In the genomic region with DNA sequence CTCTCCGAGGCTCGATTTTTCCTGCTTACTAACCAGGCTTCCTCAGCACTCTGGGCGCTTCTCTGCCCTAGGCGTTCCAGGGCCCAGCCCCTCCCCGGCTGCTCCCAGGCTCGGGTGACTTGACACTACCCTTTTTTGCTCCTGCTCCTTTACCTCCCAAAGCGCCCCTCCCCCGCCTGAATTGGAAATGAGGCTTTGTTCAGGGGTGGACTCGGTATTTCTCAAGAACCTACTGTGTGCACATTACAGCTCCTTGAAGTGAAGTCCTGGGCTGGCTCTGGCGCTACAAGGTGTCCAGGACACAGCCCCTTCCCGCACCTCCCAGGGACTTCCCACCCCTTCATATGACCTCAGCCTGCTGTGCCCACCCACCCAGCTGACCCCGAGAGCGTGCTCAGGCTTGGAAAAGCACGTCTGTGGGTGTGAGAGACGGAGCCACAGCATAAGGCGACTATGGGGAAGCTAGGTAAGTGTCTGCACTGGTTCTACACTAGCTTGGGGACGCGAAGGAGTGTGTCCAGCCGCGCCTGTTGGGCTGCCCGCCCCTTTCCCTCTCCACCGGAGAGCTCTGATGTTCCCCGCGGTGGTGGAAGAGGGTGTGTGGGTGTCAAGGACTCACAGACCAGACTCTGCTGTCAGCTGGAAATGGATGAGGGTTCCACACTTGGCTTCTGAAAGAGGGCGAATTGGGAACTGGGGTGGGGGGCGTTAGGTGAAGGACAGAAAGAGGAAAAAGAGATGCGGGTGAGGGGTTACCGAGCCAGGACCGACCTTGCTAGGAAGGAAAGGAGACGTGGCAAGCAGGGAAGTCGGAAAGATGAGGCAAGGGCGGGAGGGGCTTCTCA, we compare ENCODE assay signal across 8 mouse cellular contexts. TPM values are rescaled to one million over a fixed set of nuclear protein-coding genes. Genes with fewer than 3 reads are reported as not detected.
DNase-seq lines count a peak whose midpoint lies in the region; ATAC-seq lines count a peak whose summit lies in the region.

Gene Bahd1, plus strand, starts transcription at position 397 of the 845 bp plus-strand sequence.

- intact Hi-C loops in left cerebral cortex, postnatal 10 days (cut with DNase I), result loop anchor here (5.0 kb wide), 1 partner anchor 72 kb away; no protein-coding TSS in a partner anchor

- ATAC-seq in cerebellum, adult (ENCODE audit: insufficient number of reproducible peaks, low FRiP score, low TSS enrichment), result no peak
- ATAC-seq in stomach, embryonic 15.5 days (ENCODE audit: insufficient read depth, low FRiP score, low read depth), result no peak

- WGBS in forebrain, embryonic 10.5 days, result under 1% methylated on average over 32 of the region's 32 CpGs
- WGBS in hindbrain, embryonic 10.5 days, result under 1% methylated on average over 32 of the region's 32 CpGs
- WGBS in stomach, embryonic 15.5 days, result 1% methylated on average over 32 of the region's 32 CpGs

- H3K4me2 ChIP-seq in stomach, embryonic 15.5 days, result peak within 1 kb of the TSS; percentile 97

- no peaks in the 10 kb centered on the region for H3K36me3 ChIP-seq in forebrain, embryonic 10.5 days (replicated peaks)
- H3K36me3 ChIP-seq in hindbrain, embryonic 10.5 days, result no peaks in the 10 kb centered on the region
- no peaks in the 10 kb centered on the region for H3K36me3 ChIP-seq in megakaryocyte, embryonic 14.5 days (replicated peaks; ENCODE audit: low read length)
- no peaks in the 10 kb centered on the region for H3K36me3 ChIP-seq in stomach, embryonic 15.5 days

- H3K27me3 ChIP-seq in forebrain, embryonic 10.5 days (ENCODE audit: poor library complexity, severe bottlenecking), result peaks cover 83% of the 10 kb centered on the region
- H3K27me3 ChIP-seq in hindbrain, embryonic 10.5 days (ENCODE audit: insufficient read depth, poor library complexity, severe bottlenecking), result peaks cover 76% of the 10 kb centered on the region
- peaks cover 92% of the 10 kb centered on the region for H3K27me3 ChIP-seq in megakaryocyte, embryonic 14.5 days (replicated peaks)
- peaks cover 52% of the 10 kb centered on the region for H3K27me3 ChIP-seq in stomach, embryonic 15.5 days (replicated peaks)

- H3K27ac ChIP-seq in forebrain, embryonic 10.5 days, result peak within 1 kb of the TSS; percentile 92
- H3K27ac ChIP-seq in hindbrain, embryonic 10.5 days, result peak within 1 kb of the TSS; percentile 89
- H3K27ac ChIP-seq in stomach, embryonic 15.5 days, result no peak within 1 kb of the TSS

- peaks cover 89% of the 10 kb centered on the region for H3K4me1 ChIP-seq in forebrain, embryonic 10.5 days
- H3K4me1 ChIP-seq in hindbrain, embryonic 10.5 days (replicated peaks), result peaks cover 86% of the 10 kb centered on the region
- peaks cover 82% of the 10 kb centered on the region for H3K4me1 ChIP-seq in megakaryocyte, embryonic 14.5 days
- peaks cover 46% of the 10 kb centered on the region for H3K4me1 ChIP-seq in stomach, embryonic 15.5 days

- no peaks in the 10 kb centered on the region for H3K9me3 ChIP-seq in forebrain, embryonic 10.5 days
- no peaks in the 10 kb centered on the region for H3K9me3 ChIP-seq in hindbrain, embryonic 10.5 days
- H3K9me3 ChIP-seq in megakaryocyte, embryonic 14.5 days, result no peaks in the 10 kb centered on the region
- H3K9me3 ChIP-seq in stomach, embryonic 15.5 days, result no peaks in the 10 kb centered on the region

- H3K9ac ChIP-seq in stomach, embryonic 15.5 days, result no peak within 1 kb of the TSS; the same call in 1 of the 2 replicates

- DNase-seq in cerebellum, adult 11-12 months, result peak; percentile 70
- peak; percentile 61 for DNase-seq in adrenal gland, adult 8-10 months
- peak; percentile 62 for DNase-seq in forebrain, embryonic 10.5 days (ENCODE audit: extremely low spot score, low spot score)
- peak; percentile 65 for DNase-seq in hindbrain, embryonic 10.5 days (ENCODE audit: low spot score)
- peak in 1 of 2 experiments; percentile 68 for DNase-seq in left cerebral cortex, postnatal 10 days (ENCODE audit: extremely low spot score in 1 of 2, low spot score in 2 of 2)

- H3K4me3 ChIP-seq in forebrain, embryonic 10.5 days, result peak within 1 kb of the TSS; percentile 94
- H3K4me3 ChIP-seq in hindbrain, embryonic 10.5 days, result peak within 1 kb of the TSS; percentile 96
- peak within 1 kb of the TSS; percentile 95 for H3K4me3 ChIP-seq in megakaryocyte, embryonic 14.5 days (replicated peaks)
- H3K4me3 ChIP-seq in stomach, embryonic 15.5 days (replicated peaks), result peak within 1 kb of the TSS; percentile 94

RNA-seq across cellular contexts. Expression of gene Bahd1, which starts in this region (rescaled TPM):
- 10 to 100 TPM; 51.1 to 62.8 (median 59.2) TPM for total RNA-seq in adrenal gland, adult 8-10 months (2022)
- 3.6 and 4.1 TPM in 2 replicates for polyA plus RNA-seq in forebrain, embryonic 10.5 days (2016; fragmentation: Nextera tagmentation; extraction: Ambion mirVana)
- polyA plus RNA-seq in hindbrain, embryonic 10.5 days (2016; fragmentation: Nextera tagmentation; extraction: Ambion mirVana), result 4.4 TPM in 2 replicates
- total RNA-seq in left cerebral cortex, postnatal 10 days (2021), result 10 to 100 TPM; 29.9 to 32.1 TPM
- polyA plus RNA-seq in megakaryocyte, embryonic 14.5 days (2012; ENCODE audit: insufficient read depth, low replicate concordance), result 11.5 and 14.8 TPM in 2 replicates
- 5.7 TPM in 2 replicates for polyA plus RNA-seq in stomach, embryonic 15.5 days (2015; fragmentation: Nextera tagmentation; extraction: Ambion mirVana)
